Mouse (Mus musculus): ENCODE results near the gene Pfn1.
A peak's percentile ranks its signal among the peaks of the same experiment; 100 is the strongest.

The Pfn1 gene

GRCm38 (mm10) chr11:70674501-70674900, 20.1 kb upstream of the Pfn1 start:
- DNase-seq (ENCODE audit: low read depth) = no peak

- no peak for DNase-seq (ENCODE audit: low read depth)
These were observed 19.6 kb upstream of the Pfn1 start for GRCm38 (mm10) chr11:70674014-70674413.

GRCm38 (mm10) chr11:70671333-70672047, 17.0 kb upstream of the Pfn1 start:
- DNase-seq (ENCODE audit: low read depth) = no peak

GRCm38 (mm10) chr11:70670483-70670882, 16.0 kb upstream of the Pfn1 start:
- no peak for DNase-seq (ENCODE audit: low read depth)

GRCm38 (mm10) chr11:70669582-70670345, 15.3 kb upstream of the Pfn1 start:
- DNase-seq (ENCODE audit: low read depth) = peak; percentile 94

GRCm38 (mm10) chr11:70668771-70669505, 14.5 kb upstream of the Pfn1 start, which contains the start of gene Spag7:
TSS of gene Spag7 (minus strand) at chr11:70669416.
- peak; percentile 99 for DNase-seq (ENCODE audit: low read depth)

- no peak for DNase-seq (ENCODE audit: low read depth)
These were observed 13.9 kb upstream of the Pfn1 start for GRCm38 (mm10) chr11:70668335-70668770.

DNA sequence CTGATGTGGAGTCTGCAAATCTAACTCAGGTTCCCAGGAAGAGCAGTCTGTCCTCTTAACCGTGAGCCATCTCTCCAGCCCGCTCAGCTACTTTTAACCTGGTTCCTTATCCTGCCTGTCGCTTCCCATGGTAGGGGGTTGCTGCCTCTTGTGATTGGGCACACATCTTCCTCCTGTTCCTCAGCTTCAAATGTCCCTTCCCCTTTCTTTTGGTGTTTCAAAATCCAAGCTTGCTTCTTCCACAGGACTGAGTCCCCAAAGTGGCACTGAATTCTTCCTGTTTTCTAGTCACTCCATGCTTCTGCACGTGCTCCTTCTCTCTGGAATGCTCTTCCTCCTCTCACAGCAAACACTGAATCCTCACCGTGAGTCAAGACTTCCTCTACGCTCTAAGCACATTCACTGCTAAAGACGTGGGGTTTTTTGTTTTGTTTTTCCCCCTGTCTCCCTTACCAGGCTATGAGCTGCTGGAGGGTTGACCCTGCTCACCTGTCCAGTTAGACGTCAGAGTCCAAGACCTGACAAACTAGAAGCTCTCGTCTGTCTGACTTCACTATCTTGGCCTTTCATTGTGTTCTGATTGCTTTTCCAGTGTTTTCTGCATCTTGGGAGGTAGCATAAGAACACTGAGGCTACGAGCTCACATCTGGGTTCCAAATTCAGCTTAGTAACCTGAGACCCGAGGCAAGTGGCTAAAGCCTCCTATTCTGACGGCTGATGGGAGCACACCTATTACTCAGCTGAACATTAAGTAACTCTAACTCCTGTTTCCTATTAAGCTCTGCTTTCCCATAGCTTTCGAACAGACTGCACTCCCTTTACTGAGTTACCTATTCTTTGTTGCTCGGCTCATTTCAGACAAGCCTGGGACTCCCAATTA, 13.1 kb upstream of the Pfn1 start:
- DNase-seq (ENCODE audit: low read depth) = peak; percentile 21

- DNase-seq (ENCODE audit: low read depth) = no peak
These were observed 12.2 kb upstream of the Pfn1 start for GRCm38 (mm10) chr11:70666687-70667086.

GRCm38 (mm10) chr11:70664741-70665140, 10.3 kb upstream of the Pfn1 start:
- peak; percentile 30 for DNase-seq (ENCODE audit: low read depth)

DNA sequence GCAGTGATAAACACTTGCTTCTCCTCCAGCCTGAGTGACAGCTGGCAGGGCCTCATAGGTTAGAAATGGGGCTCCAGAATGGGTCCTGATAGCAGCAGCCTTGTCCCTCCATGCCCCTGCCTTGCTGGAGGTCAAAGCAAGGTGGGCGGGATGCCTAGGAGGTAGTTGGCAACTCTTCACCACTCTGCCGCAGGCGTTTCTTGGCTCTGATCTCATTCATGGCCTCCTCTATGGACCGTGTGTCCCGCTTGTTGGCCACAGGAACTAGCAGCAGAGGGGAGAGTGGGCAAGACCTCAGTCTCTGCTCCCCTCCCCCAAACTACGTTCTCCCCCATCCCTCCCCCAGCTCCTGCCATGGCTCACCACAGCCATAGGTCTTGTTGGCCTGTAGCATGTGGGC, 9.5 kb upstream of the Pfn1 start:
- DNase-seq (ENCODE audit: low read depth) = no peak

DNA sequence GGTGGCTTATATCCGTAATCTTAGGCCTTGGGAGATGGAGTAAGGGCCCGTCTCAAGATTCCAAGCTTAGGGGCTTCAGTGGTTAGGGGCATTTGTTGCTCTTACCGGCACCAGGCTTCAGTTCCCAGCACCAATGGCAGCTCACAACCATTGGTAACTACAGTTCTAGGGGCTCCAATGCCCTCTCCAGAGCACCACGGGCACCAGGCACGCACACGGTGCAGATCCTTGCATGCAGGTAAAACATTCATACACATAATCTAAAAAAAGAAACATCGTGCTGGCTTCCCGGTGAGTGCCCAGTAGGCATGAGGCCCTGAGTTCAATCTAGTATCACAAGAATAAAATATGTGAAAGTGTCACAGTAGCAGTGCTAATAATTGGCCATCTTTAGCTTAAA, 8.7 kb upstream of the Pfn1 start:
- no peak for DNase-seq (ENCODE audit: low read depth)

DNA sequence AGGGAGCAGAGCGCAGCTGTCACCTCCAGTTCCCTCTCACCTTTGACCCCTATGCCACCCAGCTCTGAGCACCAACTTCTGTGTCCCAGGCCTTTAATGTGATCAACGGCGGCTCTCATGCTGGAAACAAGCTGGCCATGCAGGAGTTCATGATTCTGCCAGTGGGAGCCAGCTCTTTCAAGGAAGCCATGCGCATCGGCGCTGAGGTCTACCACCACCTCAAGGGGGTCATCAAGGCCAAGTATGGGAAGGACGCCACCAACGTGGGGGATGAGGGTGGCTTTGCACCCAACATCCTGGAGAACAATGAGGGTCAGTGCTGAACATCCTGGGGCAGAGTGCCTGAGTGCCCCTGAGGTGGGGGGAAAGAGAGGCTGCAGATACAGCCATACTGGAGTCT, 6.1 kb upstream of the Pfn1 start:
- no peak for DNase-seq (ENCODE audit: low read depth)

DNA sequence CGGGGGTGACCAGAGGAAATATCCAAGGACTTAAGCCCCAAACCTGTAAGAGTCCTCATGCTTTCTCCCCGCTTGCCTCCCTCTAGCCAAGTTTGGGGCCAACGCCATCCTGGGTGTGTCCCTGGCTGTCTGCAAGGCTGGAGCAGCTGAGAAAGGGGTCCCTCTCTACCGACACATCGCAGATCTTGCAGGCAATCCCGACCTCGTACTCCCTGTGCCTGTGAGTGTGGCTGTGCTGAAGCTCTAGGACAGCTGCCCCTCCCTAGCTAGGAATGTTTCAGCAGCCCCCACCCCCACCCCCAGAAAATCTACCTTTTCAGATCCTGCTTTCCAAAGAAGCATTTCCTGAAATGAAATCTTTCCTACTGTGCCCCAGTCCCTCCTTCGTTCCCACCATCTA, 4.5 kb upstream of the Pfn1 start:
- no peak for DNase-seq (ENCODE audit: low read depth)

DNA sequence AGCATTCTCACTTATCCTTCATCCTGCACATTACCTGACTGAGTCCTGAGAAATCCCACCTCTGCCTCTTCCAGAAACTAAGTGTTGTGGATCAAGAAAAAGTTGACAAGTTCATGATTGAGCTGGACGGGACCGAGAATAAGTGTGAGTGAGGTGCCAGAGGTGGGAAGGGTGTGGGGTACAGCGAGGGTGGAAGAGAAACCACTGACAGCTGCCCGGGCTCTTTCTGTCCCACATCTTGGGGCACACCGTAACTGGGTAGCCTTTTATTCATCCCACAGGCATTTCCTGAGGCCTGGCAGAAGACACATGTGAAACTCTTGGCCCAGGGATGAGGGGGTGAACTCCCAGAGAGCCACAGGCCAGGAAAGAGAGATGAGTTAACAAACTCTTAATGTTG, 4.1 kb upstream of the Pfn1 start:
- no peak for DNase-seq (ENCODE audit: low read depth)

- no peak for DNase-seq (ENCODE audit: low read depth)
These were observed 3.5 kb upstream of the Pfn1 start for GRCm38 (mm10) chr11:70657991-70658390.

DNA sequence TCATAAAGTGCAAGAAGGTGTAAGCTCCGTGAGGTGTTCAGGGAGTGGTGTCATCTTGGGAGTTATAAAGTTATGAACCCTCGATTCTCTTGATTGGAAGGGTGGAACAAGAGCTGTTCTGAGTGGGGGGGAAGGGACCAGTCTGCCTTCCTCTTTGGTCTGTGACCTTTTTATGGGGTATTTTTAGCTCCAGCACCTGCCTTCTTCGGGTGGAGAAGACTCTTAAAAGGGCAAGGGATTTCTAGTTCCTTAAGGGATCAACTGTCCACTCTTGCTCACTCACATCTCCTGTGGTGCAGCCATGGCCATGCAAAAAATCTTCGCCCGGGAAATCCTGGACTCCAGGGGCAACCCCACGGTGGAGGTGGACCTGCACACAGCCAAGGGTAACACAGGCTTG, 3.1 kb upstream of the Pfn1 start:
- peak; percentile 30 for DNase-seq (ENCODE audit: low read depth)

- no peak for DNase-seq (ENCODE audit: low read depth)
These were observed 2.5 kb upstream of the Pfn1 start, which contains the start of gene Eno3 for GRCm38 (mm10) chr11:70656964-70657363. TSS of gene Eno3 (plus strand) at chr11:70657202.

DNA sequence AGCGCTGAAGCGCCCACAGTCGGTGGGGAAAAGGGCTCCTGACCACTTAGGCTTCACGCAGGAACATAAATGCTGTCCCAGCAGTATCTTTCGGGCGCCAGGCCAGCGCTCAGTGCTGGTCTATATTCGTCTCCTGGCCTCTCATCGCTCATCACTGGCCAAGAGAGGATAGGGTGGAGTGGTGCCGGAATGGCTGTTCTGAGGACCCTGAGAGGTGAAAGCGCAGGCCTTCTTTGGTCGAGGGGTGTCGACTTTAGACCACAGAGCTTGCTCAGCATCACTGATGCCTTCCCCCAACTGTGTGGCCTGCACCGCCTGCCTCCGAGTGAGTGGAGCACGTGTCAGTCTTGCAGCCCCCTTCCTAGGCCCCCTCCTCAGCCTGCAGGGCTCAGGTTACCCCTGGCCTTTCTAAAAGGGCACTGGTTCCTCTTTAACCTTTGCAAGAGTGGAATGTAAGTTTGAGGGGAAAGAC, 2.0 kb upstream of the Pfn1 start:
- no peak for DNase-seq (ENCODE audit: low read depth)

- peak; percentile 85 for DNase-seq (ENCODE audit: low read depth)
These were observed 1.4 kb upstream of the Pfn1 start for GRCm38 (mm10) chr11:70655571-70656455.

Data from induced T-regulatory cell, adult 2 months (primary cell).